Mouse (Mus musculus): ENCODE results near the gene Wtap. TPM values are rescaled to one million over a fixed set of nuclear protein-coding genes. Genes with fewer than 3 reads are reported as not detected.
"Not testable (repeated sequence)": the region's sequence is repeated elsewhere in the genome, so short reads cannot be mapped to it uniquely, and the experiment has no call there.

Gene Wtap
- polyA plus RNA-seq, 1 experiment from 2014 or later, result 155 TPM

GRCm38 (mm10) chr17:12942459-12943162 is 51.4 kb downstream of the Wtap start:
- 90% methylated on average over 6 of the region's 6 CpGs for WGBS
- ATAC-seq, result no peak
- Histone ChIP-seq H3K9ac (replicated peaks; ENCODE audit: low read depth, low read length) (no peak overlapping the region), H3K27me3 (replicated peaks; ENCODE audit: control insufficient read depth, insufficient read depth, low read length) (no peaks in the 10 kb centered on the region), H3K4me2 (ENCODE audit: low read length) (no peak overlapping the region), H3K27ac (ENCODE audit: low read length) (no peak overlapping the region), H3K9me3 (ENCODE audit: control insufficient read depth, low read length) (no peaks in the 10 kb centered on the region), H3K4me3 (replicated peaks; ENCODE audit: low read length) (no peak overlapping the region), H3K4me1 (replicated peaks; ENCODE audit: control insufficient read depth, insufficient read depth, low read length) (peaks cover 6% of the 10 kb centered on the region), H3K36me3 (ENCODE audit: control insufficient read depth, insufficient read depth) (peaks cover 24% of the 10 kb centered on the region)

- peaks cover 24% of the 10 kb centered on the region for H3K36me3 ChIP-seq (ENCODE audit: control insufficient read depth, insufficient read depth)
- H3K27ac ChIP-seq (ENCODE audit: low read length), result no peak overlapping the region
- H3K27me3 ChIP-seq (replicated peaks; ENCODE audit: control insufficient read depth, insufficient read depth, low read length), result no peaks in the 10 kb centered on the region
- 72% methylated on average over 8 of the region's 8 CpGs for WGBS
- peaks cover 6% of the 10 kb centered on the region for H3K4me1 ChIP-seq (replicated peaks; ENCODE audit: control insufficient read depth, insufficient read depth, low read length)
- H3K4me3 ChIP-seq (replicated peaks; ENCODE audit: low read length), result no peak overlapping the region
- no peak overlapping the region for H3K9ac ChIP-seq (replicated peaks; ENCODE audit: low read depth, low read length)
- no peak for ATAC-seq
- no peaks in the 10 kb centered on the region for H3K9me3 ChIP-seq (ENCODE audit: control insufficient read depth, low read length)
- no peak overlapping the region for H3K4me2 ChIP-seq (ENCODE audit: low read length)
Measured at GRCm38 (mm10) chr17:12941543-12942260, 52.3 kb downstream of the Wtap start.

DNA sequence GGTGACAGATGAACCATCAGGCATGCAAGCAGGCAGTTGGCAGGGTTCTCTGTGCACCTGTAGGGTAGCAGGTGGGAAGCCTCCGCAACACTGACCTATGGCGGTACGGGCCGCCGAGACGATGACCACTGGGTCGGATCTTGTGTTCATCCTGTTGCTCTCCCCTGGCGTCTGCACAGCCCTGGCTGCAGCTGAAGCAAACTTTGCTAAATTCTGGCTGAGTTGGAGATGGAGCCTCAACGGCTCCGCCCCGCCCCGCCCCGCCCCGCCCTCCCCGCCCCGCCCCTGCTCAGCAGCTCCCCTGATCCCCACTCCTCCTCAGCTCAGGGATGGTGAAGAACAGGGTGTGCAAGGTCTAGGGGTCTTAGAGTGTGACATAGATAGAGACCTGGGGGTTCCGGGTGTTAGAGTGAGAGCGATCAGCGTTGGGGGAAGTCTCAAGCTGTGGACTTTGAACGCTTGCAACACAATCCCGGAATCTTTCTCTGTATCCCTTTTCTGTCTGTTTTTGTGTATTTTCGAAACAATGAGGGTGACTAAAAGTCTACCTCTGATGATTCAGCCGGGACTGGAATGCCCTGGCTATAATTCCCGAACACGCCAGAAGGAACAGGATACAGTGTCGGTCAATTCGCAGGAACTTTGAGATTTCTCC is 53.7 kb downstream of the Wtap start, which contains the start of gene Acat3:
Gene Acat3, minus strand, starts transcription at position 450 of the 655 bp plus-strand sequence.
- 14% methylated on average over 27 of the region's 27 CpGs for WGBS
- ATAC-seq, result peak; percentile 57
- Histone ChIP-seq H3K4me1 (replicated peaks; ENCODE audit: control insufficient read depth, insufficient read depth, low read length) (peaks cover 6% of the 10 kb centered on the region), H3K4me2 (ENCODE audit: low read length) (peak within 1 kb of the TSS; percentile 46), H3K9me3 (ENCODE audit: control insufficient read depth, low read length) (no peaks in the 10 kb centered on the region), H3K27ac (ENCODE audit: low read length) (no peak within 1 kb of the TSS), H3K4me3 (replicated peaks; ENCODE audit: low read length) (peak within 1 kb of the TSS; percentile 26), H3K36me3 (ENCODE audit: control insufficient read depth, insufficient read depth) (peaks cover 20% of the 10 kb centered on the region), H3K27me3 (replicated peaks; ENCODE audit: control insufficient read depth, insufficient read depth, low read length) (no peaks in the 10 kb centered on the region), H3K9ac (replicated peaks; ENCODE audit: low read depth, low read length) (0 out of 2 replicates have a peak within 1 kb of the TSS, but pooled peaks have one; percentile 37)

DNA sequence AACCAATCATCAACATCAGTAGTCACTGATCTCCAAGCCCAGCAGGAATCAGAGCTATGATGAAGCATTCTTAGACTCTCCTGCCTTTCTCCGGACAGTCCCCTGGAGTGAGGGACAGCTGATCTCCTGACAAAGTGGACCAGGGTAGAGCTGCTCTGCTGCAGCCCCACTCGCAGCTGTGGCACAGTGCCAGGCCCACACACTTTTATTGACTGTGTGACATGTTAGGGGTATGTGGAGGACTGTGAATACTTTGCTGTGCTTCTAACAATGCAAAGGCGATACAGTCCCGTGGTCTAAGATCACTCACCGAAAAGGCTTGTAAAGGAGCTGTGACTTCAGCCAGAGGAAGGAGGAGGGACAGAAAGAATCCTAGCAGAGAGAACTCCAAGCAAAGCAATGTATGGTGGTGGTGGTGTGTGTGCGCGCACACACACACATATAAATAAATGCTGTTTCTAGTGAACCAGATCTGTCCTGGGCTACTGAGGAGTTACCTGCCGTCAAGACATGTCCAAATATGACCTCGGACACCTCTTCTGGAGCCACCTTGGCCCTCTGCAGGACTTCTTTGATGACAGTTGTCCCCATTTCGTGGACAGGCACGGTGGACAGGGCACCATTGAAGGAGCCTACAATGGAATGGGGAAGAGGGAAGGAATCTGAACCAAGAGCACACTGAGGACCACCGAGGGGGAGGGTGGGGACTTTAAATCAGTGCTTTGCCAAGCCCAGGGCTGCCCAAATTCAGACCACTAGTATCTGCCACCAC is 54.4 kb downstream of the Wtap start:
- H3K27ac ChIP-seq (ENCODE audit: low read length); H3K4me1 ChIP-seq (replicated peaks; ENCODE audit: control insufficient read depth, insufficient read depth, low read length); H3K9ac ChIP-seq (replicated peaks; ENCODE audit: low read depth, low read length); H3K27me3 ChIP-seq (replicated peaks; ENCODE audit: control insufficient read depth, insufficient read depth, low read length); H3K9me3 ChIP-seq (ENCODE audit: control insufficient read depth, low read length): not testable (repeated sequence)
- peak; percentile 39; the same call in 1 of the 2 replicates for ATAC-seq
- Histone ChIP-seq H3K4me3 (replicated peaks; ENCODE audit: low read length) (peak overlapping the region; percentile 26), H3K4me2 (ENCODE audit: low read length) (peak overlapping the region; percentile 46), H3K36me3 (ENCODE audit: control insufficient read depth, insufficient read depth) (peaks cover 15% of the 10 kb centered on the region)
- 29% methylated on average over 2 of the region's 12 CpGs for WGBS

DNA sequence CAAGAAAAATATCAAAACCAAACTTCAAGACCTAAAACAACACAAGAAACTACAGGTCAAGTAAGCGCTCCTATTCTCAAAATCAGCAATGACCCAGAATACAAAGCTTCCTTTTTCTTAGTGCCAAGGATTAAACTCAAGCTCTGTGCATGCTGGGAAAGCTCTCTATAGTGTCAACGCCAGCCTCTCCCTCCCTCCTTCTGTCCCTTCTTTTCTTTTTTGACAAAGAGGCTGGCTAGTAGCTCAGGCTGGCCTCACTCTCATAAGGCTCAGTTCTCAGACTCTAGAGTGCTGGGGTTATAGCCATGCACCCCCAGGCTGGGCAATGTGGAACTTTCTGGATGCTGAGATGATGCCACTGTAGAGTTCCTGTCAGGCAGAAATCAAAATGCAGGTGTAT is 55.9 kb downstream of the Wtap start:
- H3K4me3 ChIP-seq (replicated peaks; ENCODE audit: low read length), result no peak overlapping the region
- peaks cover 6% of the 10 kb centered on the region for H3K4me1 ChIP-seq (replicated peaks; ENCODE audit: control insufficient read depth, insufficient read depth, low read length)
- no peak overlapping the region for H3K9ac ChIP-seq (replicated peaks; ENCODE audit: low read depth, low read length)
- WGBS, result 7% methylated on average over 2 of the region's 2 CpGs
- H3K9me3 ChIP-seq (ENCODE audit: control insufficient read depth, low read length), result no peaks in the 10 kb centered on the region
- H3K27me3 ChIP-seq (replicated peaks; ENCODE audit: control insufficient read depth, insufficient read depth, low read length), result no peaks in the 10 kb centered on the region
- peaks cover 8% of the 10 kb centered on the region for H3K36me3 ChIP-seq (ENCODE audit: control insufficient read depth, insufficient read depth)
- no peak overlapping the region for H3K27ac ChIP-seq (ENCODE audit: low read length)
- no peak overlapping the region for H3K4me2 ChIP-seq (ENCODE audit: low read length)
- ATAC-seq, result no peak

- H3K4me1 ChIP-seq (replicated peaks; ENCODE audit: control insufficient read depth, insufficient read depth, low read length), result peaks cover 6% of the 10 kb centered on the region
- H3K27me3 ChIP-seq (replicated peaks; ENCODE audit: control insufficient read depth, insufficient read depth, low read length), result no peaks in the 10 kb centered on the region
- H3K4me2 ChIP-seq (ENCODE audit: low read length), result no peak overlapping the region
- no peak overlapping the region for H3K27ac ChIP-seq (ENCODE audit: low read length)
- H3K36me3 ChIP-seq (ENCODE audit: control insufficient read depth, insufficient read depth), result peaks cover 2% of the 10 kb centered on the region; the same call in 1 of the 2 replicates
- ATAC-seq, result no peak
- H3K4me3 ChIP-seq (replicated peaks; ENCODE audit: low read length), result no peak overlapping the region
- H3K9me3 ChIP-seq (ENCODE audit: control insufficient read depth, low read length), result no peaks in the 10 kb centered on the region
- no peak overlapping the region for H3K9ac ChIP-seq (replicated peaks; ENCODE audit: low read depth, low read length)
- WGBS, result 88% methylated on average over 2 of the region's 2 CpGs
Measured at GRCm38 (mm10) chr17:12937412-12937970, 56.5 kb downstream of the Wtap start.

DNA sequence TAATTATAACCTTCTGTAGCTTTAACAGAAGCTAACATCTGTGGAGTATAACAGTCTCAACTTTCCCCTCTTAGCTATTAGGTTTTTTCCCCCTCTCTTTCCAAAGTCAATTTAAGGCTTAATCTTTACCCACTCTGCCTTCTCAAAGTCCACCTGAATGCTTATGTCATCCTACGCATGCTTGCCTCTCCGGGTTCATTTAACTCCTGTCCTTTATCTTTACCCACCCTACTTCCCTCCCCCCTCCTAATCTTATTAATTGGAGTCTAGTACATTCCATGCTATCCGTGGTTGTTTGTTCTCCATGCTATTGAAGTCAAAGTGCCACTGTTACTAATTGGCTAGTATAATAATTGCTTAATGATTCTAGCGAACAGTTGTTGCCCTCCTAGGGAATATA is 58.2 kb downstream of the Wtap start:
- Histone ChIP-seq H3K36me3 (ENCODE audit: control insufficient read depth, insufficient read depth) (no peaks in the 10 kb centered on the region), H3K27me3 (replicated peaks; ENCODE audit: control insufficient read depth, insufficient read depth, low read length) (no peaks in the 10 kb centered on the region), H3K27ac (ENCODE audit: low read length) (no peak overlapping the region), H3K9me3 (ENCODE audit: control insufficient read depth, low read length) (no peaks in the 10 kb centered on the region), H3K4me3 (replicated peaks; ENCODE audit: low read length) (no peak overlapping the region), H3K9ac (replicated peaks; ENCODE audit: low read depth, low read length) (no peak overlapping the region), H3K4me1 (replicated peaks; ENCODE audit: control insufficient read depth, insufficient read depth, low read length) (peaks cover 6% of the 10 kb centered on the region), H3K4me2 (ENCODE audit: low read length) (no peak overlapping the region)
- no peak for ATAC-seq
- WGBS, result 9% methylated on average over 4 of the region's 4 CpGs

DNA sequence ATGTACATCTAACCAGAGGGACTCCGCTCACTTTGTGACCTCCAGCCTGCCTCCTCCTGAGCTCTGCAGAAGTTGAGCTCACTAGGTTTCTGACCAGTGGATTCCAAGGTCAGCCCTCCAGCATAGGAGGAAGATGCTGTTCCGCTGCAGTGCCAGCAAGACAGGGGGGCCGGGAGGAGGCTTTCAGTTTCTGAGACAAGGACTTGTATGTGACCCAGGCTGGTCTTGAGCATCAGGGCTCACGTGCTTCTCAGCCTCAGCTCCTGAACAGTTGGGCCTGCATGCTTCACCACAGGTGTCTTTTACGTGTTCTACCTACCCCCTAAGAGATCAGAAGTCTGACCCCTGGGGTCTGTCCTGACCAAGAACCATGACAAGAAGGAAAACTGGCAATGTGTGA is 62.4 kb downstream of the Wtap start:
- WGBS, result 88% methylated on average over 5 of the region's 5 CpGs
- ATAC-seq; H3K9me3 ChIP-seq (ENCODE audit: control insufficient read depth, low read length); H3K4me2 ChIP-seq (ENCODE audit: low read length); H3K4me1 ChIP-seq (replicated peaks; ENCODE audit: control insufficient read depth, insufficient read depth, low read length); H3K27ac ChIP-seq (ENCODE audit: low read length); H3K27me3 ChIP-seq (replicated peaks; ENCODE audit: control insufficient read depth, insufficient read depth, low read length); H3K9ac ChIP-seq (replicated peaks; ENCODE audit: low read depth, low read length); H3K36me3 ChIP-seq (ENCODE audit: control insufficient read depth, insufficient read depth); H3K4me3 ChIP-seq (replicated peaks; ENCODE audit: low read length): not testable (repeated sequence)

All from forebrain, embryonic 16.5 days (tissue).